Mouse (Mus musculus) left cerebral cortex, postnatal 4 days (tissue): ENCODE data around the gene Gp1ba. TPM values are rescaled to one million over a fixed set of nuclear protein-coding genes. Genes with fewer than 3 reads are reported as not detected.

Experiments used
- total RNA-seq, 2 experiments: library from RNA; stranded (reverse); gene quantifications; 2 replicates each; pipeline ENCODE4 v1.2.3; 2021

Gene Gp1ba
- total RNA-seq, 2 experiments from 2014 or later = 0.18 TPM; not detected in 1

Other genes with a start within 250 kb of the Gp1ba start
- gene Pelp1, start 229.1 kb upstream of the Gp1ba start, total RNA-seq = 10 to 100 TPM; 52.1 to 55.9 TPM
- gene Arrb2, start 206.5 kb upstream of the Gp1ba start, total RNA-seq = 10 to 100 TPM; 76.6 to 81.3 TPM
- gene Med11, start 187.2 kb upstream of the Gp1ba start, total RNA-seq = 10 to 100 TPM; 25.7 to 28.0 TPM
- gene Zmynd15, start 179.7 kb upstream of the Gp1ba start, total RNA-seq = 1 to 10 TPM; 1.2 to 3.7 TPM
- gene Cxcl16, start 179.1 kb upstream of the Gp1ba start, total RNA-seq = under 1 TPM; 0.68 to 0.91 TPM
- 1 to 10 TPM in 1 of 2 experiments, not detected in 1; 1.2 TPM for gene Tm4sf5, start 133.9 kb upstream of the Gp1ba start, total RNA-seq
- under 1 TPM in 1 of 2 experiments, not detected in 1; 0.62 TPM for gene Vmo1, start 124.5 kb upstream of the Gp1ba start, total RNA-seq
- gene Gltpd2, start 119.9 kb upstream of the Gp1ba start, total RNA-seq = not detected
- gene Psmb6, start 113.8 kb upstream of the Gp1ba start, total RNA-seq = 100 to 1,000 TPM; 269 to 276 TPM
- not detected for gene Gm40193, start 106.2 kb upstream of the Gp1ba start, total RNA-seq
- 10 to 100 TPM; 32.1 to 34.2 TPM for gene Pld2, start 99.1 kb upstream of the Gp1ba start, total RNA-seq
- 100 to 1,000 TPM; 115 to 139 TPM for gene Mink1, start 76.2 kb upstream of the Gp1ba start, total RNA-seq
- gene 4930544D05Rik, start 23.3 kb upstream of the Gp1ba start, total RNA-seq = not detected
- gene Chrne, start 19.9 kb upstream of the Gp1ba start, total RNA-seq = not detected
- gene Rnf167, start 8.1 kb downstream of the Gp1ba start, total RNA-seq = 10 to 100 TPM; 52.1 to 52.3 TPM
- gene Slc25a11, start 8.4 kb downstream of the Gp1ba start, total RNA-seq = 10 to 100 TPM; 88.6 to 92.5 TPM
- gene Pfn1, start 15.5 kb downstream of the Gp1ba start, total RNA-seq = 100 to 1,000 TPM; 319 to 321 TPM
- gene Eno3, start 18.1 kb downstream of the Gp1ba start, total RNA-seq = 1 to 10 TPM; 8.1 to 9.3 TPM
- 10 to 100 TPM; 50.6 to 56.8 TPM for gene Spag7, start 30.3 kb downstream of the Gp1ba start, total RNA-seq
- gene Camta2, start 49.0 kb downstream of the Gp1ba start, total RNA-seq = 10 to 100 TPM; 65.7 to 69.5 TPM
- gene Inca1, start 61.0 kb downstream of the Gp1ba start, total RNA-seq = under 1 TPM; 0.30 to 0.77 TPM
- gene Kif1c, start 61.4 kb downstream of the Gp1ba start, total RNA-seq = 10 to 100 TPM; 35.1 to 35.5 TPM
- 10 to 100 TPM; 15.3 to 17.4 TPM for gene Zfp3, start 125.1 kb downstream of the Gp1ba start, total RNA-seq
- gene Scimp, start 173.5 kb downstream of the Gp1ba start, total RNA-seq = not detected
- 100 to 1,000 TPM; 126 TPM for gene Rabep1, start 205.7 kb downstream of the Gp1ba start, total RNA-seq